Mouse (Mus musculus) CH12.LX (cell line): ENCODE data around the gene Pcna. TPM values are rescaled to one million over a fixed set of nuclear protein-coding genes. Genes with fewer than 3 reads are reported as not detected.

ENCODE experiments used
- DNase-seq: peaks from one replicate; pipeline ENCODE4 v3.0.0-alpha.2; 2013; ENCODE audit errors: extremely low read depth
- H3K27ac ChIP-seq: 2 replicates; pipeline ENCODE4 v1.5.1; 2012; ENCODE audit warnings: low read depth, mild to moderate bottlenecking, control low read depth, moderate library complexity; ENCODE audit not compliant: insufficient read depth
- H3K27me3 ChIP-seq: replicated peaks from 2 replicates; pipeline ENCODE3; 2012; ENCODE audit warnings: inconsistent platforms
- H3K36me3 ChIP-seq, 2 experiments: replicated peaks in 1 of 2; 2 replicates each; pipeline versions ENCODE3 to v1.6.1; 2012; ENCODE audit warnings: inconsistent platforms in 1 of 2, low read length in 1 of 2, mild to moderate bottlenecking in 1 of 2, mixed read lengths in 1 of 2, moderate library complexity in 1 of 2; ENCODE audit not compliant: control insufficient read depth in 1 of 2, insufficient read depth in 1 of 2
- H3K4me1 ChIP-seq, 2 experiments: 2 replicates each; pipeline ENCODE4 v1.6.1; 2012; ENCODE audit warnings: inconsistent platforms in 1 of 2, moderate library complexity in 1 of 2; ENCODE audit not compliant: insufficient read depth in 2 of 2, control insufficient read depth in 1 of 2
- H3K4me2 ChIP-seq: 2 replicates; pipeline ENCODE4 v1.6.1; 2012; ENCODE audit warnings: low read depth, mild to moderate bottlenecking, control low read depth; ENCODE audit not compliant: poor library complexity, insufficient read depth, severe bottlenecking
- H3K4me3 ChIP-seq, 3 experiments: fragments of 150-350 bp in 1 of 3; sonication (generic) in 1 of 3; replicated peaks in 1 of 3; 2 replicates each; pipeline versions ENCODE3 to v1.5.1; 2011 to 2012; ENCODE audit warnings: low read depth in 2 of 3, low read length in 2 of 3, mild to moderate bottlenecking in 2 of 3, moderate library complexity in 2 of 3, control low read depth in 1 of 3, improper control_type of control experiment in 1 of 3, inconsistent platforms in 1 of 3, mixed read lengths in 1 of 3; ENCODE audit not compliant: poor library complexity in 1 of 3
- H3K79me2 ChIP-seq: replicated peaks from 2 replicates; pipeline ENCODE4 v1.6.1; 2012; ENCODE audit warnings: mild to moderate bottlenecking, moderate library complexity; ENCODE audit not compliant: control insufficient read depth, poor library complexity, insufficient read depth, severe bottlenecking; ENCODE audit errors: extremely low read depth
- H3K9ac ChIP-seq: 2 replicates; pipeline ENCODE4 v1.6.1; 2012; ENCODE audit warnings: low read depth, mild to moderate bottlenecking, control low read depth, moderate library complexity; ENCODE audit not compliant: insufficient read depth
- H3K9me3 ChIP-seq: replicated peaks from 2 replicates; pipeline ENCODE3; 2012; ENCODE audit warnings: low read length, inconsistent platforms, mixed read lengths
- BHLHE40 ChIP-seq: IDR thresholded peaks from 2 replicates; pipeline ENCODE4 v1.6.1; 2011; ENCODE audit warnings: mild to moderate bottlenecking, low read depth, low read length, improper control_type of control experiment
- CHD1 ChIP-seq: IDR thresholded peaks from 2 replicates; pipeline ENCODE4 v1.6.1; 2012; ENCODE audit warnings: low read depth, low read length, improper control_type of control experiment, inconsistent platforms
- CHD2 ChIP-seq: IDR thresholded peaks from 2 replicates; pipeline ENCODE4 v1.6.1; 2011; ENCODE audit warnings: low read length, improper control_type of control experiment
- CTCF ChIP-seq, 2 experiments: IDR thresholded peaks in 1 of 2; conservative IDR thresholded peaks in 1 of 2; 2 replicates each; pipeline ENCODE4 v1.5.1; 2011 to 2012; ENCODE audit warnings: low read depth in 2 of 2, low read length in 2 of 2, improper control_type of control experiment in 1 of 2, inconsistent platforms in 1 of 2, mild to moderate bottlenecking in 1 of 2, moderate library complexity in 1 of 2
- E2F4 ChIP-seq: IDR thresholded peaks from 2 replicates; pipeline ENCODE4 v1.6.1; 2011; ENCODE audit warnings: low read depth, low read length, improper control_type of control experiment; ENCODE audit not compliant: insufficient replicate concordance
- ELF1 ChIP-seq: IDR thresholded peaks from 2 replicates; pipeline ENCODE4 v1.6.1; 2014; ENCODE audit warnings: low read depth, mild to moderate bottlenecking, inconsistent platforms, low read length, improper control_type of control experiment
- EP300 ChIP-seq: IDR thresholded peaks from 2 replicates; pipeline ENCODE4 v1.6.1; 2011; ENCODE audit warnings: low read length, improper control_type of control experiment
- ETS1 ChIP-seq: conservative IDR thresholded peaks from 2 replicates; pipeline ENCODE4 v1.6.1; 2012; ENCODE audit warnings: low read depth, mild to moderate bottlenecking, inconsistent platforms, low read length, improper control_type of control experiment, moderate library complexity
- GABPA ChIP-seq: IDR thresholded peaks from 2 replicates; pipeline ENCODE4 v1.6.1; 2012; ENCODE audit warnings: low read depth, low read length, improper control_type of control experiment, inconsistent platforms; ENCODE audit not compliant: insufficient replicate concordance
- HCFC1 ChIP-seq: IDR thresholded peaks from 2 replicates; pipeline ENCODE4 v1.6.1; 2012; ENCODE audit warnings: low read depth, mild to moderate bottlenecking, inconsistent platforms, low read length, improper control_type of control experiment
- IRF4 ChIP-seq: IDR thresholded peaks from 2 replicates; pipeline ENCODE4 v1.6.1; 2014; ENCODE audit warnings: low read depth, mild to moderate bottlenecking, inconsistent platforms, low read length, improper control_type of control experiment
- JUN ChIP-seq: IDR thresholded peaks from 2 replicates; pipeline ENCODE4 v1.6.1; 2011; ENCODE audit warnings: low read depth, mild to moderate bottlenecking, low read length, improper control_type of control experiment, moderate library complexity; ENCODE audit not compliant: insufficient read depth
- JUND ChIP-seq: conservative IDR thresholded peaks from 2 replicates; pipeline ENCODE4 v1.6.1; 2011; ENCODE audit warnings: low read depth, low read length, improper control_type of control experiment
- KAT2A ChIP-seq: IDR thresholded peaks from 2 replicates; pipeline ENCODE4 v1.6.1; 2012; ENCODE audit warnings: low read length, improper control_type of control experiment, inconsistent platforms; ENCODE audit not compliant: insufficient replicate concordance
- MAFK ChIP-seq: IDR thresholded peaks from 2 replicates; pipeline ENCODE4 v1.6.1; 2011; ENCODE audit warnings: low read length, improper control_type of control experiment; ENCODE audit not compliant: insufficient replicate concordance
- MAX ChIP-seq: IDR thresholded peaks from 2 replicates; pipeline ENCODE4 v1.6.1; 2011; ENCODE audit warnings: low read length, improper control_type of control experiment
- MAZ ChIP-seq: IDR thresholded peaks from 2 replicates; pipeline ENCODE4 v1.6.1; 2012; ENCODE audit warnings: low read depth, mild to moderate bottlenecking, inconsistent platforms, low read length, improper control_type of control experiment, moderate library complexity
- MEF2A ChIP-seq: IDR thresholded peaks from 2 replicates; pipeline ENCODE4 v1.6.1; 2014; ENCODE audit warnings: low read depth, mild to moderate bottlenecking, inconsistent platforms, low read length, improper control_type of control experiment, borderline replicate concordance
- MXI1 ChIP-seq: IDR thresholded peaks from 2 replicates; pipeline ENCODE4 v1.6.1; 2011; ENCODE audit warnings: mild to moderate bottlenecking, low read depth, low read length, improper control_type of control experiment
- MYC ChIP-seq: IDR thresholded peaks from 2 replicates; pipeline ENCODE4 v1.6.1; 2011; ENCODE audit warnings: low read depth, mild to moderate bottlenecking, improper control_type of control experiment, low read length
- NELFE ChIP-seq: IDR thresholded peaks from 2 replicates; pipeline ENCODE4 v1.6.1; 2011; ENCODE audit warnings: low read depth, low read length, improper control_type of control experiment
- NRF1 ChIP-seq: IDR thresholded peaks from 2 replicates; pipeline ENCODE4 v1.6.1; 2014; ENCODE audit warnings: low read depth, mild to moderate bottlenecking, inconsistent platforms, low read length, improper control_type of control experiment, moderate library complexity
- PAX5 ChIP-seq: IDR thresholded peaks from 2 replicates; pipeline ENCODE4 v1.6.1; 2012; ENCODE audit warnings: low read length, inconsistent platforms, mixed read lengths
- POLR2A ChIP-seq: IDR thresholded peaks from 2 replicates; pipeline ENCODE4 v1.6.1; 2011; ENCODE audit warnings: low read depth, mild to moderate bottlenecking, improper control_type of control experiment, low read length
- POLR2AphosphoS2 ChIP-seq: IDR thresholded peaks from 2 replicates; pipeline ENCODE4 v1.6.1; 2011; ENCODE audit warnings: low read depth, low read length, improper control_type of control experiment
- RAD21 ChIP-seq: IDR thresholded peaks from 2 replicates; pipeline ENCODE4 v1.6.1; 2011; ENCODE audit warnings: low read depth, mild to moderate bottlenecking, low read length, improper control_type of control experiment, moderate library complexity
- RCOR1 ChIP-seq: conservative IDR thresholded peaks from 2 replicates; pipeline ENCODE4 v1.6.1; 2012; ENCODE audit warnings: low read depth, mild to moderate bottlenecking, inconsistent platforms, low read length, improper control_type of control experiment
- SIN3A ChIP-seq: IDR thresholded peaks from 2 replicates; pipeline ENCODE4 v1.6.1; 2012; ENCODE audit warnings: low read length, improper control_type of control experiment, inconsistent platforms
- SMC3 ChIP-seq: IDR thresholded peaks from 2 replicates; pipeline ENCODE4 v1.6.1; 2011; ENCODE audit warnings: low read depth, low read length, improper control_type of control experiment
- TBP ChIP-seq: conservative IDR thresholded peaks from 2 replicates; pipeline ENCODE4 v1.6.1; 2011; ENCODE audit warnings: low read depth, low read length, improper control_type of control experiment
- TCF12 ChIP-seq: IDR thresholded peaks from 2 replicates; pipeline ENCODE4 v1.6.1; 2014; ENCODE audit warnings: low read depth, mild to moderate bottlenecking, inconsistent platforms, low read length, improper control_type of control experiment
- UBTF ChIP-seq: IDR thresholded peaks from 2 replicates; pipeline ENCODE4 v1.6.1; 2012; ENCODE audit warnings: low read depth, mild to moderate bottlenecking, inconsistent platforms, low read length, improper control_type of control experiment, moderate library complexity
- USF1 ChIP-seq: IDR thresholded peaks from 2 replicates; pipeline ENCODE4 v1.6.1; 2014; ENCODE audit warnings: low read depth, mild to moderate bottlenecking, inconsistent platforms, low read length, improper control_type of control experiment
- USF2 ChIP-seq: conservative IDR thresholded peaks from 2 replicates; pipeline ENCODE4 v1.6.1; 2011; ENCODE audit warnings: low read depth, low read length, improper control_type of control experiment
- ZC3H11A ChIP-seq: IDR thresholded peaks from 2 replicates; pipeline ENCODE4 v1.6.1; 2012; ENCODE audit warnings: low read depth, mild to moderate bottlenecking, inconsistent platforms, low read length, improper control_type of control experiment
- ZKSCAN1 ChIP-seq: IDR thresholded peaks from 2 replicates; pipeline ENCODE4 v1.6.1; 2012; ENCODE audit warnings: low read depth, inconsistent platforms, low read length, improper control_type of control experiment, borderline replicate concordance
- ZMIZ1 ChIP-seq: IDR thresholded peaks from 2 replicates; pipeline ENCODE4 v1.6.1; 2012; ENCODE audit warnings: low read depth, mild to moderate bottlenecking, inconsistent platforms, low read length, improper control_type of control experiment
- ZNF384 ChIP-seq: IDR thresholded peaks from 2 replicates; pipeline ENCODE4 v1.6.1; 2012; ENCODE audit warnings: low read depth, low read length, improper control_type of control experiment, inconsistent platforms
- dilution Hi-C: fragments of 300-500 bp; cut with MboI; formaldehyde crosslinking; loops from 2 replicates; pipeline ENCODE4 v1.14.3; 2020; ENCODE audit warnings: low sequenced_read_pairs; ENCODE audit not compliant: extremely low pct_unique_long_range_greater_than_20kb, extremely low pct_ligation_motif_present
- in situ Hi-C: fragments of 300-500 bp; cut with MboI; formaldehyde crosslinking; loops from 3 replicates; pipeline ENCODE4 v1.14.3; 2019; ENCODE audit warnings: low sequenced_read_pairs, low pct_ligation_motif_present, low pct_unique_long_range_greater_than_20kb, mixed read lengths
- polyA plus RNA-seq: library from polyadenylated mRNA; unstranded; fragments of >175 nt; gene quantifications from 2 replicates; pipeline ENCODE4 v1.2.1, GENCODE M21; 2012; ENCODE audit warnings: low read depth; ENCODE audit not compliant: insufficient read length
- total RNA-seq, 2 experiments: library from RNA; depleted of rRNA; stranded (reverse); fragments of 300-350 nt in 1 of 2; fragments of >200 nt in 1 of 2; gene quantifications; 2 replicates each; pipeline ENCODE4 v1.2.3; 2012 to 2014

Pcna gene
- total and polyA plus RNA-seq, 3 experiments: 354 to 839 (median 550) TPM

- Histone ChIP-seq H3K27ac (peak within 1 kb of the TSS; percentile 67), H3K9ac (peak within 1 kb of the TSS; percentile 64), H3K9me3 (no peaks in the 10 kb centered on the region), H3K4me2 (peak within 1 kb of the TSS; percentile 96), H3K4me1 (peaks cover 3 to 22% of the 10 kb centered on the region in 2 experiments; a peak in 3 of 4 replicates), H3K36me3 (no peaks in the 10 kb centered on the region), H3K27me3 (no peaks in the 10 kb centered on the region), H3K4me3 (peak within 1 kb of the TSS; percentile 90 to 99 (median 93)), H3K79me2 (peaks cover 32% of the 10 kb centered on the region)
- peak; percentile 99 for DNase-seq
- in situ Hi-C loops (loop anchor here (5.0 kb wide), 1 partner anchor 39 kb away; no protein-coding TSS in a partner anchor), dilution Hi-C loops (no loop called here)
- TF ChIP-seq ZMIZ1 (no peak; the same call in 1 of the 2 replicates), JUN (no peak), NELFE (peak; percentile 50), CHD2 (peak; percentile 85), MXI1 (peak; percentile 63; the same call in 1 of the 2 replicates), EP300 (no peak), MAX (0 out of 2 replicates have a peak, but pooled peaks have one; percentile 37), CHD1 (no peak), GABPA (no peak), UBTF (0 out of 2 replicates have a peak, but pooled peaks have one; percentile 34), ELF1 (peak; percentile 52; the same call in 1 of the 2 replicates), POLR2AphosphoS2 (no peak), PAX5 (no peak), IRF4 (peak; percentile 39), USF1 (no peak), JUND (no peak), TCF12 (no peak), ZC3H11A (no peak), ETS1 (no peak), RCOR1 (no peak), MAFK (no peak), MEF2A (0 out of 2 replicates have a peak, but pooled peaks have one; percentile 30), SMC3 (peak; percentile 71), BHLHE40 (no peak), ZNF384 (no peak), MAZ (peak; percentile 96), CTCF (conservative IDR thresholded peaks at IDR 0.05 in 1 of 2, IDR thresholded peaks at IDR 0.05 in 1 of 2; ENCODE audit: low read depth in 2 of 2, low read length in 2 of 2) (peak; percentile 49 to 95; a peak in 3 of 4 replicates), ZKSCAN1 (no peak), HCFC1 (peak; percentile 23), POLR2A (peak; percentile 66; the same call in 1 of the 2 replicates), USF2 (no peak), SIN3A (peak; percentile 36), E2F4 (peak; percentile 93), RAD21 (peak; percentile 83), MYC (peak; percentile 42; the same call in 1 of the 2 replicates), KAT2A (no peak), TBP (0 out of 2 replicates have a peak, but pooled peaks have one; percentile 45), NRF1 (peak; percentile 97)
These were observed 9.8 kb upstream of the Pcna start, which contains the start of gene Cds2 for GRCm38 (mm10) chr2:132262879-132263398. Gene Cds2 (plus strand): TSS chr2:132263148.
